Comparison of ENCODE assay signal across 19 mouse cellular contexts in the genomic region with DNA sequence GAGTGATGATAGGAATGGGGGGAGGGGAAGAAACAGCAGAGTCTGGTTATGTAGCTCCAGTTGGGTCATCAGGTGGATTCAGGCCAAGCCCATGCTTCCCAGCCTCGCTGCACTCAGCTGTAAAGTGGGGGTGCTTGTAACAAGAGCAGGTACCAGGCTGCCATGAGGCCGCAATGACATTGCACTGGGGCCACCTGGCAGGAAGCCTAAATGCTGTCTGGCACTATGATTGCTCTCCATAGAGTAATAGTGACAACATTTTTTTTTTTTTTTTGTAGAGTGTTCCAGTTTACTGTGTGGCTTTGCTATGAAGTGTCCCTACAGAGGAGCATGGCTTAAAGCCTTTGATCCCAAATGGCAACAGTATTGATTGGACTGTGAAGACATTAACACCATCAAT.
"Had no signal": no experiment of that assay in that cellular context is flagged by ENCODE, and none has a peak within 500 bp of the region (broad histone marks: within the 10 kb centered on the region; RNA-seq: fewer than 3 reads in every experiment).

No protein-coding gene starts in this region.

- H3K27ac ChIP-seq: liver, embryonic 14.5 days; midbrain, embryonic 10.5 days; midbrain, embryonic 13.5 days; midbrain, embryonic 15.5 days; neural tube, embryonic 13.5 days; neural tube, embryonic 15.5 days had no signal

- H3K4me1 ChIP-seq: midbrain, embryonic 10.5 days; midbrain, embryonic 13.5 days; midbrain, embryonic 15.5 days had no signal

- H3K9ac ChIP-seq: liver, embryonic 14.5 days; lung, embryonic 14.5 days; midbrain, embryonic 13.5 days; midbrain, embryonic 15.5 days; neural tube, embryonic 13.5 days; neural tube, embryonic 15.5 days had no signal

- H3K9me3 ChIP-seq: midbrain, embryonic 10.5 days; midbrain, embryonic 13.5 days; midbrain, embryonic 15.5 days; neural tube, embryonic 13.5 days; neural tube, embryonic 15.5 days had no signal

- ATAC-seq: midbrain, embryonic 13.5 days; midbrain, embryonic 15.5 days had no signal

- H3K36me3 ChIP-seq: midbrain, embryonic 10.5 days; midbrain, embryonic 13.5 days; midbrain, embryonic 15.5 days; neural tube, embryonic 13.5 days; neural tube, embryonic 15.5 days had no signal

- DNase-seq: lung, adult 18-20 months; lung, embryonic 14.5 days; lung, postnatal 10 days; lung, postnatal 4 days; retina, postnatal 1 day; right cerebral cortex, adult 18-20 months; right cerebral cortex, postnatal 25 days; right cerebral cortex, postnatal 4 days; spleen, adult 18-20 months; thymus, adult 18-20 months; thymus, postnatal 25 days had no signal

- H3K4me2 ChIP-seq: lung, embryonic 14.5 days; midbrain, embryonic 13.5 days; midbrain, embryonic 15.5 days; neural tube, embryonic 13.5 days; neural tube, embryonic 15.5 days had no signal

- H3K4me3 ChIP-seq: megakaryocyte, embryonic 14.5 days; midbrain, embryonic 10.5 days; midbrain, embryonic 13.5 days; midbrain, embryonic 15.5 days; myocyte; neural tube, embryonic 13.5 days; neural tube, embryonic 15.5 days had no signal
